Comparison of ENCODE assay signal across 14 mouse cellular contexts in genomic region chr19:22437207-22437606, GRCm38 (mm10).
"Had no signal": no experiment of that assay in that cellular context is flagged by ENCODE, and none has a peak within 500 bp of the region (broad histone marks: within the 10 kb centered on the region; RNA-seq: fewer than 3 reads in every experiment).

No protein-coding gene starts in this region.

- H3K9ac ChIP-seq: kidney, embryonic 15.5 days; limb, embryonic 13.5 days; liver, embryonic 14.5 days; midbrain, embryonic 12.5 days; neural tube, embryonic 13.5 days had no signal

- H3K27ac ChIP-seq: kidney, embryonic 15.5 days; limb, embryonic 13.5 days; liver, embryonic 14.5 days; midbrain, embryonic 12.5 days; neural tube, embryonic 13.5 days had no signal

- H3K27me3 ChIP-seq: kidney, embryonic 15.5 days; limb, embryonic 13.5 days; midbrain, embryonic 12.5 days; neural tube, embryonic 13.5 days had no signal

- DNase-seq: kidney, postnatal 14 days; layer of hippocampus, postnatal 36 days; left cerebral cortex, postnatal 4 days; lung, adult 18-20 months; retina, postnatal 1 day; right cerebral cortex, postnatal 4 days; spleen, adult 18-20 months; thymus, postnatal 36 days had no signal

- ATAC-seq: midbrain, embryonic 16.5 days had no signal

- H3K4me1 ChIP-seq: kidney, embryonic 15.5 days; limb, embryonic 13.5 days; midbrain, embryonic 12.5 days; neural tube, embryonic 13.5 days had no signal

- H3K9me3 ChIP-seq: kidney, embryonic 15.5 days; limb, embryonic 13.5 days; midbrain, embryonic 12.5 days; neural tube, embryonic 13.5 days had no signal

- H3K4me3 ChIP-seq: kidney, embryonic 15.5 days; limb, embryonic 13.5 days; midbrain, embryonic 12.5 days; neural tube, embryonic 13.5 days had no signal

- H3K4me2 ChIP-seq: kidney, embryonic 15.5 days; limb, embryonic 13.5 days; midbrain, embryonic 12.5 days; neural tube, embryonic 13.5 days had no signal

- H3K36me3 ChIP-seq: kidney, embryonic 15.5 days; limb, embryonic 13.5 days; midbrain, embryonic 12.5 days; neural tube, embryonic 13.5 days had no signal
